Mouse (Mus musculus): Measurements from ENCODE around the gene Atp2b2.

- TF ChIP-seq POLR2A (IDR thresholded peaks at IDR 0.05; ENCODE audit: low read depth, low read length) (no peak), CTCF (IDR thresholded peaks at IDR 0.05; ENCODE audit: extremely low read depth, insufficient read depth, insufficient read length, insufficient replicate concordance) (no peak)
These were observed 15.8 kb upstream of the Atp2b2 start for GRCm38 (mm10) chr6:114058030-114058808.
